Mouse (Mus musculus): ENCODE measurements around the gene Ntrk2.

The Ntrk2 gene

GRCm38 (mm10) chr13:58843826-58844225 lies 37.5 kb downstream of the Ntrk2 start:
- peak; percentile 57 to 62 for DNase-seq

GRCm38 (mm10) chr13:58848578-58848977 lies 42.2 kb downstream of the Ntrk2 start:
- DNase-seq = no peak

- peak; percentile 49 to 61 for DNase-seq
These were observed 47.3 kb downstream of the Ntrk2 start for GRCm38 (mm10) chr13:58853685-58854084.

GRCm38 (mm10) chr13:58866239-58866638 lies 59.9 kb downstream of the Ntrk2 start:
- no peak for DNase-seq

GRCm38 (mm10) chr13:58866776-58867435 lies 60.5 kb downstream of the Ntrk2 start:
- DNase-seq = peak; percentile 52 to 57

GRCm38 (mm10) chr13:58882468-58882867 lies 76.1 kb downstream of the Ntrk2 start:
- DNase-seq = no peak

- DNase-seq = no peak
These were observed 76.5 kb downstream of the Ntrk2 start for GRCm38 (mm10) chr13:58882916-58883315.

- DNase-seq = no peak
These were observed 79.7 kb downstream of the Ntrk2 start for GRCm38 (mm10) chr13:58886108-58886507.

- DNase-seq = no peak
These were observed 90.0 kb downstream of the Ntrk2 start for GRCm38 (mm10) chr13:58896254-58896910.

- peak in 1 of 2 experiments; percentile 32 for DNase-seq
These were observed 93.0 kb downstream of the Ntrk2 start for GRCm38 (mm10) chr13:58899337-58899736.

GRCm38 (mm10) chr13:58902313-58902712 lies 95.9 kb downstream of the Ntrk2 start:
- peak; percentile 64 to 71 for DNase-seq

GRCm38 (mm10) chr13:58904742-58905735 lies 98.7 kb downstream of the Ntrk2 start:
- DNase-seq = no peak

GRCm38 (mm10) chr13:58911936-58912335 lies 105.6 kb downstream of the Ntrk2 start:
- no peak for DNase-seq

- DNase-seq = no peak
These were observed 106.2 kb downstream of the Ntrk2 start for GRCm38 (mm10) chr13:58912559-58912958.

- no peak for DNase-seq
These were observed 107.9 kb downstream of the Ntrk2 start for GRCm38 (mm10) chr13:58914061-58914814.

GRCm38 (mm10) chr13:58916348-58916747 lies 110.0 kb downstream of the Ntrk2 start:
- peak in 1 of 2 experiments; percentile 46 for DNase-seq

GRCm38 (mm10) chr13:58920241-58920640 lies 113.9 kb downstream of the Ntrk2 start:
- DNase-seq = no peak

GRCm38 (mm10) chr13:58921255-58921654 lies 114.9 kb downstream of the Ntrk2 start:
- no peak for DNase-seq

GRCm38 (mm10) chr13:58921705-58922104 lies 115.3 kb downstream of the Ntrk2 start:
- peak in 1 of 2 experiments; percentile 29 for DNase-seq

GRCm38 (mm10) chr13:58922174-58922573 lies 115.8 kb downstream of the Ntrk2 start:
- peak; percentile 56 to 60 for DNase-seq

GRCm38 (mm10) chr13:58923496-58923895 lies 117.1 kb downstream of the Ntrk2 start:
- no peak for DNase-seq

GRCm38 (mm10) chr13:58924486-58924885 lies 118.1 kb downstream of the Ntrk2 start:
- no peak for DNase-seq
